Mouse (Mus musculus) CH12.LX (cell line): ENCODE measurements around the gene Ffar1. TPM values are rescaled to one million over a fixed set of nuclear protein-coding genes. Genes with fewer than 3 reads are reported as not detected.

Source experiments
- DNase-seq: peaks from one replicate; pipeline ENCODE4 v3.0.0-alpha.2; 2013; ENCODE audit errors: extremely low read depth
- H3K27ac ChIP-seq: 2 replicates; pipeline ENCODE4 v1.5.1; 2012; ENCODE audit warnings: low read depth, mild to moderate bottlenecking, control low read depth, moderate library complexity; ENCODE audit not compliant: insufficient read depth
- H3K27me3 ChIP-seq: replicated peaks from 2 replicates; pipeline ENCODE3; 2012; ENCODE audit warnings: inconsistent platforms
- H3K36me3 ChIP-seq, 2 experiments: replicated peaks in 1 of 2; 2 replicates each; pipeline versions ENCODE3 to v1.6.1; 2012; ENCODE audit warnings: inconsistent platforms in 1 of 2, low read length in 1 of 2, mild to moderate bottlenecking in 1 of 2, mixed read lengths in 1 of 2, moderate library complexity in 1 of 2; ENCODE audit not compliant: control insufficient read depth in 1 of 2, insufficient read depth in 1 of 2
- H3K4me1 ChIP-seq, 2 experiments: 2 replicates each; pipeline ENCODE4 v1.6.1; 2012; ENCODE audit warnings: inconsistent platforms in 1 of 2, moderate library complexity in 1 of 2; ENCODE audit not compliant: insufficient read depth in 2 of 2, control insufficient read depth in 1 of 2
- H3K4me2 ChIP-seq: 2 replicates; pipeline ENCODE4 v1.6.1; 2012; ENCODE audit warnings: low read depth, mild to moderate bottlenecking, control low read depth; ENCODE audit not compliant: poor library complexity, insufficient read depth, severe bottlenecking
- H3K4me3 ChIP-seq, 3 experiments: fragments of 150-350 bp in 1 of 3; sonication (generic) in 1 of 3; replicated peaks in 1 of 3; 2 replicates each; pipeline versions ENCODE3 to v1.5.1; 2011 to 2012; ENCODE audit warnings: low read depth in 2 of 3, low read length in 2 of 3, mild to moderate bottlenecking in 2 of 3, moderate library complexity in 2 of 3, control low read depth in 1 of 3, improper control_type of control experiment in 1 of 3, inconsistent platforms in 1 of 3, mixed read lengths in 1 of 3; ENCODE audit not compliant: poor library complexity in 1 of 3
- H3K79me2 ChIP-seq: replicated peaks from 2 replicates; pipeline ENCODE4 v1.6.1; 2012; ENCODE audit warnings: mild to moderate bottlenecking, moderate library complexity; ENCODE audit not compliant: control insufficient read depth, poor library complexity, insufficient read depth, severe bottlenecking; ENCODE audit errors: extremely low read depth
- H3K9ac ChIP-seq: 2 replicates; pipeline ENCODE4 v1.6.1; 2012; ENCODE audit warnings: low read depth, mild to moderate bottlenecking, control low read depth, moderate library complexity; ENCODE audit not compliant: insufficient read depth
- H3K9me3 ChIP-seq: replicated peaks from 2 replicates; pipeline ENCODE3; 2012; ENCODE audit warnings: low read length, inconsistent platforms, mixed read lengths
- BHLHE40 ChIP-seq: IDR thresholded peaks from 2 replicates; pipeline ENCODE4 v1.6.1; 2011; ENCODE audit warnings: mild to moderate bottlenecking, low read depth, low read length, improper control_type of control experiment
- CHD1 ChIP-seq: IDR thresholded peaks from 2 replicates; pipeline ENCODE4 v1.6.1; 2012; ENCODE audit warnings: low read depth, low read length, improper control_type of control experiment, inconsistent platforms
- CHD2 ChIP-seq: IDR thresholded peaks from 2 replicates; pipeline ENCODE4 v1.6.1; 2011; ENCODE audit warnings: low read length, improper control_type of control experiment
- CTCF ChIP-seq, 2 experiments: IDR thresholded peaks in 1 of 2; conservative IDR thresholded peaks in 1 of 2; 2 replicates each; pipeline ENCODE4 v1.5.1; 2011 to 2012; ENCODE audit warnings: low read depth in 2 of 2, low read length in 2 of 2, improper control_type of control experiment in 1 of 2, inconsistent platforms in 1 of 2, mild to moderate bottlenecking in 1 of 2, moderate library complexity in 1 of 2
- JUN ChIP-seq: IDR thresholded peaks from 2 replicates; pipeline ENCODE4 v1.6.1; 2011; ENCODE audit warnings: low read depth, mild to moderate bottlenecking, low read length, improper control_type of control experiment, moderate library complexity; ENCODE audit not compliant: insufficient read depth
- JUND ChIP-seq: conservative IDR thresholded peaks from 2 replicates; pipeline ENCODE4 v1.6.1; 2011; ENCODE audit warnings: low read depth, low read length, improper control_type of control experiment
- MAX ChIP-seq: IDR thresholded peaks from 2 replicates; pipeline ENCODE4 v1.6.1; 2011; ENCODE audit warnings: low read length, improper control_type of control experiment
- MYC ChIP-seq: IDR thresholded peaks from 2 replicates; pipeline ENCODE4 v1.6.1; 2011; ENCODE audit warnings: low read depth, mild to moderate bottlenecking, improper control_type of control experiment, low read length
- NRF1 ChIP-seq: IDR thresholded peaks from 2 replicates; pipeline ENCODE4 v1.6.1; 2014; ENCODE audit warnings: low read depth, mild to moderate bottlenecking, inconsistent platforms, low read length, improper control_type of control experiment, moderate library complexity
- SIN3A ChIP-seq: IDR thresholded peaks from 2 replicates; pipeline ENCODE4 v1.6.1; 2012; ENCODE audit warnings: low read length, improper control_type of control experiment, inconsistent platforms
- SMC3 ChIP-seq: IDR thresholded peaks from 2 replicates; pipeline ENCODE4 v1.6.1; 2011; ENCODE audit warnings: low read depth, low read length, improper control_type of control experiment
- TCF12 ChIP-seq: IDR thresholded peaks from 2 replicates; pipeline ENCODE4 v1.6.1; 2014; ENCODE audit warnings: low read depth, mild to moderate bottlenecking, inconsistent platforms, low read length, improper control_type of control experiment
- USF1 ChIP-seq: IDR thresholded peaks from 2 replicates; pipeline ENCODE4 v1.6.1; 2014; ENCODE audit warnings: low read depth, mild to moderate bottlenecking, inconsistent platforms, low read length, improper control_type of control experiment
- USF2 ChIP-seq: conservative IDR thresholded peaks from 2 replicates; pipeline ENCODE4 v1.6.1; 2011; ENCODE audit warnings: low read depth, low read length, improper control_type of control experiment
- ZKSCAN1 ChIP-seq: IDR thresholded peaks from 2 replicates; pipeline ENCODE4 v1.6.1; 2012; ENCODE audit warnings: low read depth, inconsistent platforms, low read length, improper control_type of control experiment, borderline replicate concordance
- dilution Hi-C: fragments of 300-500 bp; cut with MboI; formaldehyde crosslinking; loops from 2 replicates; pipeline ENCODE4 v1.14.3; 2020; ENCODE audit warnings: low sequenced_read_pairs; ENCODE audit not compliant: extremely low pct_unique_long_range_greater_than_20kb, extremely low pct_ligation_motif_present
- in situ Hi-C: fragments of 300-500 bp; cut with MboI; formaldehyde crosslinking; loops from 3 replicates; pipeline ENCODE4 v1.14.3; 2019; ENCODE audit warnings: low sequenced_read_pairs, low pct_ligation_motif_present, low pct_unique_long_range_greater_than_20kb, mixed read lengths
- polyA plus RNA-seq: library from polyadenylated mRNA; unstranded; fragments of >175 nt; gene quantifications from 2 replicates; pipeline ENCODE4 v1.2.1, GENCODE M21; 2012; ENCODE audit warnings: low read depth; ENCODE audit not compliant: insufficient read length
- total RNA-seq, 2 experiments: library from RNA; depleted of rRNA; stranded (reverse); fragments of 300-350 nt in 1 of 2; fragments of >200 nt in 1 of 2; gene quantifications; 2 replicates each; pipeline ENCODE4 v1.2.3; 2012 to 2014

The Ffar1 gene
- total and polyA plus RNA-seq, 3 experiments, result 0.34 to 17.2 (median 1.2) TPM

DNA sequence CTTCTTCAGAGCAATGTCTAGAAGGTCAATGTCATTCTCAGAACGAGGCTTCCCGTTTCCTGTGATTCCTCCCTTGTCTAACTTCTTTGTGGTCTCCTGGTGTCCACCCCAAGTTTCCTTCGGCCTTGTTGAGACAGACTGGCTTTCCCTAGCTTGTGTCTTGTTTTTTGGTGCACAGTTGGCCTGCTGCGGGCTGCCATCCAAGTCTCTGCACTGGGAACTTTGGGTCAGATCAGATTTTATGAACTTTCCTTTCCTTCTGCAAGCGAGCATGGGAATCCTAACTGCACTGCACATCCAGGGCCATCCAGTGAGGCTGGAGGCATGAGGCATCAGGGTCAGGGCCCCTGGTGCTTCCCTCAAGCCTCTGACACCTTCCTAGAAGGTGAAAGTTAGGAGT is 39.8 kb downstream of the Ffar1 start:
- Histone ChIP-seq H3K27me3 (no peaks in the 10 kb centered on the region), H3K9ac (no peak overlapping the region), H3K4me1 (peaks cover 6 to 26% of the 10 kb centered on the region in 2 experiments; a peak in 3 of 4 replicates), H3K4me3 (no peak overlapping the region), H3K9me3 (no peaks in the 10 kb centered on the region), H3K4me2 (no peak overlapping the region), H3K36me3 (no peaks in the 10 kb centered on the region), H3K27ac (no peak overlapping the region), H3K79me2 (no peaks in the 10 kb centered on the region)
- dilution Hi-C loops, result no loop called here
- TF ChIP-seq ZKSCAN1 (no peak), USF1 (no peak), USF2 (no peak), SMC3 (no peak)
- DNase-seq, result no peak
- in situ Hi-C loops, result no loop called here

DNA sequence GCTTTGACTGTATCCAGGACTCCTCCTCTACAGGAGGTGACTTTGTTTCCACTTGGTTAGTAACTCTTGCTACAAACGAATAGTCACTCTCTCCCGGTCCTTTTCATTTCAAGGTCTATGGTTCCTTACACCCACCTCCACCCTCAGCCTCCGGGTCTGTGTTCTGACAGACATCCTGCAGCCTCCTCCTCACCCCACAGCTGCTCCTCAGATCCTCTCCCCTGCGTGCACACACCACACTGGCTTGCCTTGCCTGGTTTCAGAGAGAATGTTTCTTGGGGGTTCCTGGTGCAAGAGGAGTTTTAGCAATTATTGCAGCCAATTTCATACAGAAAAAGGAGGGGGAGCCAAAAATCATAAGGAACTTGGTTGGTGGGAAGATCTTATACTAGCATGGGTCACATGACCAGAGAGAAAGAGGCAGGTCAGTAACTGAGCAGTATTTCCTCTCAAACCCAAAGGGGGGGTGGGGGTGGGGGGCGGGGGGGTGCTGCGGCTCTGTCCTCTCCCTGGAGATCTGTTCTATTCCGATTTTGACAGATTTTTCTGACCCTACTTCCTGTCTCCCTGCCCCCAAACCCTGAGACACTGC is 40.4 kb downstream of the Ffar1 start:
- Histone ChIP-seq H3K27ac (no peak overlapping the region), H3K9me3 (no peaks in the 10 kb centered on the region), H3K4me1 (peaks cover 6 to 26% of the 10 kb centered on the region in 2 experiments; a peak in 3 of 4 replicates), H3K4me2 (no peak overlapping the region), H3K36me3 (no peaks in the 10 kb centered on the region), H3K79me2 (no peaks in the 10 kb centered on the region), H3K9ac (no peak overlapping the region)
- dilution Hi-C loops (no loop called here), in situ Hi-C loops (no loop called here)
- DNase-seq, result no peak
- TF ChIP-seq SIN3A (no peak), MYC (no peak), MAX (no peak), USF1 (peak; percentile 15; the same call in 1 of the 2 replicates)
- TF ChIP-seq, all 38 proteins: peak for 1
- no peak overlapping the region for H3K4me3 ChIP-seq
- no peaks in the 10 kb centered on the region for H3K27me3 ChIP-seq

DNA sequence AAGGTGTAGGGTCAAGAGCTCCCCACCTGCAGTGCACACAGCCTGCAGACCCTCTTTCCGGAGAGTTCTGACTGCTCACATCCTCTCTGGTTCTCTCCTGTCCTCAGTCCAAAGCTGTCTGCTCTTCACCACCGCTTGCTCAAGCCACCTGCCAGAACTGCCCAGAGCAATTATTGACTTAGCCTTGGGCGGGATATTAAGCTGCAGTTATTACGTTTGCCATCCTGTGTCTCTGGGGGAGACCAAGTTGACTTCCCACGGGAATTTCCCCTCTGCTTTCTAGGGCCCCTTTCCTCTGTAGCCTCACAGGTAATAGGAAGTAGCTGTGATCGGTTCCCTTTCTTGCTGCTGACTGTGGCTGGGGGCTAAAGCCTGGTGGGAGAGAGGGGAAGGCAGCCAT is 41.2 kb downstream of the Ffar1 start:
- no peak overlapping the region for H3K4me3 ChIP-seq

More for the DNA sequence above, 41.2 kb downstream of the Ffar1 start:
- Histone ChIP-seq H3K27ac (no peak overlapping the region), H3K9me3 (no peaks in the 10 kb centered on the region), H3K79me2 (no peaks in the 10 kb centered on the region), H3K27me3 (no peaks in the 10 kb centered on the region), H3K9ac (no peak overlapping the region), H3K36me3 (no peaks in the 10 kb centered on the region), H3K4me2 (no peak overlapping the region), H3K4me1 (peaks cover 6 to 26% of the 10 kb centered on the region in 2 experiments; a peak in 3 of 4 replicates)
- no peak for DNase-seq
- dilution Hi-C loops, result no loop called here
- no peak for TF ChIP-seq CHD1
- TF ChIP-seq ZKSCAN1, result no peak
- TF ChIP-seq MYC, result no peak
- no peak for TF ChIP-seq SIN3A
- no peak for TF ChIP-seq CTCF (conservative IDR thresholded peaks at IDR 0.05 in 1 of 2, IDR thresholded peaks at IDR 0.05 in 1 of 2; ENCODE audit: low read depth in 2 of 2, low read length in 2 of 2)
- TF ChIP-seq BHLHE40, result no peak
- no peak for TF ChIP-seq JUN
- no peak for TF ChIP-seq CHD2
- TF ChIP-seq NRF1, result no peak
- TF ChIP-seq JUND, result no peak
- TF ChIP-seq TCF12, result no peak
- in situ Hi-C loops, result no loop called here
